In genomic region chr1:71837039-71837648, GRCm38 (mm10) we compare ENCODE assay signal across 9 mouse cellular contexts.
A peak's percentile ranks its signal among the peaks of the same experiment; 100 is the strongest.
DNase-seq lines count a peak whose midpoint lies in the region; ATAC-seq lines count a peak whose summit lies in the region.
"Had no signal": no experiment of that assay in that cellular context is flagged by ENCODE, and none has a peak within 500 bp of the region (broad histone marks: within the 10 kb centered on the region; RNA-seq: fewer than 3 reads in every experiment).

No protein-coding gene starts in this region.

- H3K9me3 ChIP-seq in liver, embryonic 12.5 days (replicated peaks) = peaks cover 4% of the 10 kb centered on the region
- no peaks in the 10 kb centered on the region for H3K9me3 ChIP-seq in intestine, embryonic 15.5 days
- H3K9me3 ChIP-seq in limb, embryonic 13.5 days = peaks cover 4% of the 10 kb centered on the region; the same call in 1 of the 2 replicates
- no peaks in the 10 kb centered on the region for H3K9me3 ChIP-seq in stomach, embryonic 14.5 days (ENCODE audit: control insufficient read depth, low read depth, low read length)

- no peak overlapping the region for H3K9ac ChIP-seq in liver, embryonic 12.5 days
- no peak overlapping the region for H3K9ac ChIP-seq in intestine, embryonic 15.5 days
- H3K9ac ChIP-seq in limb, embryonic 13.5 days = no peak overlapping the region
- no peak overlapping the region for H3K9ac ChIP-seq in stomach, embryonic 14.5 days (replicated peaks; ENCODE audit: low read depth, low read length)

- H3K4me2 ChIP-seq in liver, embryonic 12.5 days = no peak overlapping the region; the same call in 1 of the 2 replicates
- H3K4me2 ChIP-seq in intestine, embryonic 15.5 days (replicated peaks) = peak overlapping the region; percentile 51
- H3K4me2 ChIP-seq in limb, embryonic 13.5 days (replicated peaks) = peak overlapping the region; percentile 57
- peak overlapping the region; percentile 20 for H3K4me2 ChIP-seq in stomach, embryonic 14.5 days (replicated peaks; ENCODE audit: low read depth, low read length)

- H3K27me3 ChIP-seq in liver, embryonic 12.5 days (replicated peaks) = no peaks in the 10 kb centered on the region
- no peaks in the 10 kb centered on the region for H3K27me3 ChIP-seq in intestine, embryonic 15.5 days (replicated peaks)
- no peaks in the 10 kb centered on the region for H3K27me3 ChIP-seq in limb, embryonic 13.5 days
- no peaks in the 10 kb centered on the region for H3K27me3 ChIP-seq in stomach, embryonic 14.5 days (ENCODE audit: control insufficient read depth, insufficient read depth, low read length)

- no peak for ATAC-seq in liver, embryonic 12.5 days
- peak; percentile 96 for ATAC-seq in intestine, embryonic 15.5 days
- no peak for ATAC-seq in limb, embryonic 13.5 days (ENCODE audit: low FRiP score, low read depth)
- ATAC-seq in stomach, embryonic 14.5 days (ENCODE audit: insufficient number of reproducible peaks, insufficient read depth, low FRiP score, low read depth) = 0 out of 2 replicates have a peak, but pooled peaks have one; percentile 49
- ATAC-seq in erythroid progenitor cell, adult 5-6 weeks (replicated peaks; ENCODE audit: low FRiP score, poor library complexity, severe bottlenecking) = no peak

- no peak overlapping the region for H3K27ac ChIP-seq in liver, embryonic 12.5 days
- H3K27ac ChIP-seq in intestine, embryonic 15.5 days = peak overlapping the region; percentile 81
- H3K27ac ChIP-seq in limb, embryonic 13.5 days = no peak overlapping the region
- no peak overlapping the region; the same call in 1 of the 2 replicates for H3K27ac ChIP-seq in stomach, embryonic 14.5 days (ENCODE audit: low read length)
- H3K27ac ChIP-seq: heart, adult 2 months had no signal

- WGBS in liver, embryonic 12.5 days (ENCODE audit: insufficient replicate concordance) = 77% methylated on average over 20 of the region's 20 CpGs
- WGBS in intestine, embryonic 15.5 days = 49% methylated on average over 20 of the region's 20 CpGs
- WGBS in limb, embryonic 13.5 days = 29% methylated on average over 20 of the region's 20 CpGs
- 42% methylated on average over 20 of the region's 20 CpGs for WGBS in stomach, embryonic 14.5 days

- H3K36me3 ChIP-seq in liver, embryonic 12.5 days = no peaks in the 10 kb centered on the region
- H3K36me3 ChIP-seq in intestine, embryonic 15.5 days = no peaks in the 10 kb centered on the region
- no peaks in the 10 kb centered on the region for H3K36me3 ChIP-seq in limb, embryonic 13.5 days
- no peaks in the 10 kb centered on the region for H3K36me3 ChIP-seq in stomach, embryonic 14.5 days (ENCODE audit: control insufficient read depth, insufficient read depth, low read length)

- H3K4me3 ChIP-seq in liver, embryonic 12.5 days = no peak overlapping the region
- peak overlapping the region; percentile 10; the same call in 1 of the 2 replicates for H3K4me3 ChIP-seq in intestine, embryonic 15.5 days (replicated peaks)
- H3K4me3 ChIP-seq in limb, embryonic 13.5 days = peak overlapping the region; percentile 16
- no peak overlapping the region for H3K4me3 ChIP-seq in stomach, embryonic 14.5 days (ENCODE audit: low read depth, low read length)
- H3K4me3 ChIP-seq: heart, adult 2 months had no signal

- H3K4me1 ChIP-seq in liver, embryonic 12.5 days = no peaks in the 10 kb centered on the region
- H3K4me1 ChIP-seq in intestine, embryonic 15.5 days (replicated peaks) = 0 out of 2 replicates have a peak, but pooled peaks cover 4% of the 10 kb centered on the region
- peaks cover 17% of the 10 kb centered on the region for H3K4me1 ChIP-seq in limb, embryonic 13.5 days
- H3K4me1 ChIP-seq in stomach, embryonic 14.5 days (ENCODE audit: control insufficient read depth, insufficient read depth, low read length) = 0 out of 2 replicates have a peak, but pooled peaks cover 7% of the 10 kb centered on the region

- DNase-seq in liver = peak; percentile 28
- no peak for DNase-seq in adrenal gland, adult (ENCODE audit: inconsistent age in 2 of 2, low spot score in 1 of 2)
- no peak for DNase-seq in right cerebral cortex, postnatal 36 days (ENCODE audit: low spot score in 2 of 2)
- DNase-seq: heart, adult 2 months had no signal

Comparison
In these comparisons a context has a peak if more than half of its experiments do, and no peak if none do; other contexts are left out.
1. ATAC-seq: peak in intestine, embryonic 15.5 days (single experiment) and stomach, embryonic 14.5 days (single experiment); none in liver, embryonic 12.5 days (single experiment), limb, embryonic 13.5 days (single experiment) and erythroid progenitor cell, adult 5-6 weeks (single experiment).
2. H3K4me3 ChIP-seq: peak in intestine, embryonic 15.5 days (single experiment) and limb, embryonic 13.5 days (single experiment); none in liver, embryonic 12.5 days (single experiment) and stomach, embryonic 14.5 days (single experiment).